Mouse (Mus musculus): Measurements from ENCODE around the gene Gdf7. TPM values are rescaled to one million over a fixed set of nuclear protein-coding genes. Genes with fewer than 3 reads are reported as not detected.

Gene Gdf7
- polyA plus RNA-seq, 1 experiment from 2014 or later = not detected

GRCm38 (mm10) chr12:8266311-8266710 is 35.4 kb downstream of the Gdf7 start:
- Histone ChIP-seq H3K27ac (ENCODE audit: low read length) (no peak overlapping the region), H3K9me3 (ENCODE audit: control insufficient read depth, low read length) (no peaks in the 10 kb centered on the region), H3K4me3 (replicated peaks; ENCODE audit: low read length) (no peak overlapping the region), H3K9ac (replicated peaks; ENCODE audit: low read depth, low read length) (no peak overlapping the region), H3K27me3 (replicated peaks; ENCODE audit: control insufficient read depth, insufficient read depth, low read length) (no peaks in the 10 kb centered on the region), H3K4me2 (ENCODE audit: low read length) (no peak overlapping the region), H3K36me3 (ENCODE audit: control insufficient read depth, insufficient read depth) (no peaks in the 10 kb centered on the region), H3K4me1 (replicated peaks; ENCODE audit: control insufficient read depth, insufficient read depth, low read length) (0 out of 2 replicates have a peak, but pooled peaks cover 3% of the 10 kb centered on the region)
- ATAC-seq = no peak
- 94% methylated on average over 7 of the region's 7 CpGs for WGBS

DNA sequence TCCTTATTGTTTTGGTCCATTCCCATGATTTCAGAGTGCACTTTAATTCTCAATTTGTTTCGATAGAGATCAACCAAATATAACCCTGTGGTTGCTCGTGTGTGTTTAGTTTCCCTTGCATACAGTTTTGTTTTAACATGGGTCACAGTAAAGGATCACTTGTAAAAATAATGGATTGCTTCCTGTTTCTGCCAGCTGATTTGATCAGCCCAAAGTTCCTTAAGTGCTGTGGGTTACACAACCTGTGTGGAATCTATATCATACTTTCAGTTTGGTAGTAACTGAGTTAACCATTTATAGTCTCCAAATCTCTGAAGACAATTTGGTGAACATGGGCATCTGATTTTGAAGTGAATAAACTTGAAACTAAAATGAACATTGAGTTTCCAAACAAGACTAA is 41.5 kb downstream of the Gdf7 start:
- Histone ChIP-seq H3K9me3 (ENCODE audit: control insufficient read depth, low read length) (no peaks in the 10 kb centered on the region), H3K27me3 (replicated peaks; ENCODE audit: control insufficient read depth, insufficient read depth, low read length) (no peaks in the 10 kb centered on the region), H3K4me1 (replicated peaks; ENCODE audit: control insufficient read depth, insufficient read depth, low read length) (0 out of 2 replicates have a peak, but pooled peaks cover 3% of the 10 kb centered on the region), H3K9ac (replicated peaks; ENCODE audit: low read depth, low read length) (no peak overlapping the region), H3K4me3 (replicated peaks; ENCODE audit: low read length) (no peak overlapping the region), H3K4me2 (ENCODE audit: low read length) (no peak overlapping the region), H3K27ac (ENCODE audit: low read length) (no peak overlapping the region), H3K36me3 (ENCODE audit: control insufficient read depth, insufficient read depth) (no peaks in the 10 kb centered on the region)
- no peak for ATAC-seq
- WGBS = 84% methylated on average over 2 of the region's 2 CpGs

Other genes with a start within 250 kb of the Gdf7 start
- 89.2 and 96.9 TPM in 2 replicates for gene Ldah, start 93.8 kb downstream of the Gdf7 start, polyA plus RNA-seq (2015; fragmentation: Nextera tagmentation; extraction: Ambion mirVana)
- 11.1 and 12.3 TPM in 2 replicates for gene Hs1bp3, start 11.5 kb upstream of the Gdf7 start, polyA plus RNA-seq (2015; fragmentation: Nextera tagmentation; extraction: Ambion mirVana)
- 70.3 and 74.9 TPM in 2 replicates for gene Rhob, start 198.1 kb upstream of the Gdf7 start, polyA plus RNA-seq (2015; fragmentation: Nextera tagmentation; extraction: Ambion mirVana)

Data from forebrain, embryonic 16.5 days (tissue).